Mouse (Mus musculus) megakaryocyte, embryonic 14.5 days (primary cell): ENCODE results near the gene Sh3bp4.

Source experiments
- FLI1 ChIP-seq: IDR thresholded peaks from 2 replicates; pipeline ENCODE4 v1.6.1; 2012; ENCODE audit warnings: low read length, inconsistent platforms, mixed read lengths
- GATA1 ChIP-seq: IDR thresholded peaks from 3 replicates; pipeline ENCODE4 v1.6.1; 2012; ENCODE audit warnings: mixed read lengths, low read length, inconsistent platforms, borderline replicate concordance

GRCm38 (mm10) chr1:89133266-89133665 is 63.1 kb downstream of the Sh3bp4 start:
- TF ChIP-seq GATA1 (no peak), FLI1 (no peak)
